Mouse (Mus musculus): Measurements from ENCODE around the gene 1700113H08Rik. TPM values are rescaled to one million over a fixed set of nuclear protein-coding genes. Genes with fewer than 3 reads are reported as not detected.

The 1700113H08Rik gene
- polyA plus RNA-seq, 1 experiment from 2014 or later, result 0.28 TPM

- peak; percentile 74 for ATAC-seq
- Histone ChIP-seq H3K27me3 (peaks cover 5% of the 10 kb centered on the region; the same call in 1 of the 2 replicates), H3K27ac (no peak overlapping the region), H3K4me1 (peaks cover 14% of the 10 kb centered on the region), H3K9ac (0 out of 2 replicates have a peak overlapping the region, but pooled peaks have one; percentile 21), H3K4me2 (peak overlapping the region; percentile 52), H3K4me3 (peak overlapping the region; percentile 13; the same call in 1 of the 2 replicates), H3K36me3 (ENCODE audit: poor library complexity, severe bottlenecking) (no peaks in the 10 kb centered on the region), H3K9me3 (replicated peaks) (no peaks in the 10 kb centered on the region)
- 17% methylated on average over 31 of the region's 31 CpGs for WGBS
These were observed 172.4 kb downstream of the 1700113H08Rik start for GRCm38 (mm10) chr10:87230071-87230910.

DNA sequence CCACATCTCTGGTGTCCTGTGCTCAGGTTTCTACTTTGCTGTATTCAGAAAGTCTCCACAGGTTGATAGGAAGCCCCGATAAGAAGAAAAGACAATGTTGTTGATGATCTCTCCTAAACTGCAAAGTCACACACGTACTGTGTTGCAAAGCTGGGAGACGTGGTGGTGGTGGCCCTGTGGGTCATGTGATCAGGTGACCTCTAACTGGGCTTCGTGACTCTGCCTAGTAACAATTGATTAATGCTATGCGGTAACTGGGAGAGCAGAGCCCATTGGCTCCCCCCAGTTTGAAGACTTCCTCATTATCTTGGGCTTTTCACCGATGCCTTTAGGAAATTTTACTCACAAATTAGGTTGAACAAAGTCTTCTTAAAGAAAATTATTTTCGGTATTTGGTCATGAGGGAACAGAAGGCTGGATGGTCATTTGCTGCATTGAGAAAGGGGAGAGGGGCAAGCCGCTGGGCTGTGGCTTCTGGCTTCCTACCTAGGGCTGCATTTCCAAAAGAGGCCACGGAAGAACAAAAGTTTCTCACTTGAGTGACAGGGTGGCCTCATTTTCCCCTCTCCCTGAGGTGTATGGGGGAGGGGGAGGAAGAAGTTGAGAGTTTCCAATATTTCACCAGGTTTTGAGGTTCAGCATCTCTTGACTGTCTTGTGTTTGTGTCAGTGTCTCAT, 181.6 kb downstream of the 1700113H08Rik start:
- no peaks in the 10 kb centered on the region for H3K36me3 ChIP-seq (ENCODE audit: poor library complexity, severe bottlenecking)
- no peak overlapping the region for H3K27ac ChIP-seq
- H3K9me3 ChIP-seq (replicated peaks), result no peaks in the 10 kb centered on the region
- no peak overlapping the region for H3K4me2 ChIP-seq
- peaks cover 5% of the 10 kb centered on the region; the same call in 1 of the 2 replicates for H3K4me1 ChIP-seq
- WGBS, result 30% methylated on average over 9 of the region's 9 CpGs
- H3K27me3 ChIP-seq, result peaks cover 1% of the 10 kb centered on the region; the same call in 1 of the 2 replicates
- ATAC-seq, result no peak
- H3K9ac ChIP-seq, result no peak overlapping the region
- H3K4me3 ChIP-seq, result no peak overlapping the region

- Histone ChIP-seq H3K9me3 (replicated peaks) (no peaks in the 10 kb centered on the region), H3K4me3 (no peak overlapping the region), H3K27me3 (no peaks in the 10 kb centered on the region), H3K4me1 (peaks cover 10% of the 10 kb centered on the region; the same call in 1 of the 2 replicates), H3K36me3 (ENCODE audit: poor library complexity, severe bottlenecking) (no peaks in the 10 kb centered on the region), H3K9ac (no peak overlapping the region), H3K27ac (no peak overlapping the region), H3K4me2 (no peak overlapping the region)
- no peak for ATAC-seq
- WGBS, result 85% methylated on average over 3 of the region's 3 CpGs
These were observed 213.9 kb downstream of the 1700113H08Rik start for GRCm38 (mm10) chr10:87271724-87272123.

- Histone ChIP-seq H3K4me3 (no peak overlapping the region), H3K4me2 (no peak overlapping the region), H3K4me1 (peaks cover 10% of the 10 kb centered on the region; the same call in 1 of the 2 replicates), H3K27ac (no peak overlapping the region), H3K9me3 (replicated peaks) (no peaks in the 10 kb centered on the region), H3K9ac (no peak overlapping the region), H3K36me3 (ENCODE audit: poor library complexity, severe bottlenecking) (no peaks in the 10 kb centered on the region), H3K27me3 (no peaks in the 10 kb centered on the region)
- ATAC-seq, result peak; percentile 41; the same call in 1 of the 2 replicates
- WGBS, result 35% methylated on average over 8 of the region's 8 CpGs
These were observed 214.3 kb downstream of the 1700113H08Rik start for GRCm38 (mm10) chr10:87272133-87272622.

- Histone ChIP-seq H3K36me3 (ENCODE audit: poor library complexity, severe bottlenecking) (no peaks in the 10 kb centered on the region), H3K27ac (no peak overlapping the region), H3K4me1 (peaks cover 10% of the 10 kb centered on the region; the same call in 1 of the 2 replicates), H3K27me3 (no peaks in the 10 kb centered on the region), H3K4me3 (no peak overlapping the region), H3K4me2 (no peak overlapping the region), H3K9ac (no peak overlapping the region), H3K9me3 (replicated peaks) (no peaks in the 10 kb centered on the region)
- ATAC-seq, result no peak
These were observed 217.2 kb downstream of the 1700113H08Rik start for GRCm38 (mm10) chr10:87275075-87275474.

Other genes with a start within 250 kb of the 1700113H08Rik start
- 0.09 TPM in 1 of 2 replicates, not detected in the other for gene Stab2, start 50.0 kb upstream of the 1700113H08Rik start, polyA plus RNA-seq (2015; fragmentation: Nextera tagmentation; extraction: Ambion mirVana)

Data from forebrain, embryonic 13.5 days (tissue).